Mouse (Mus musculus): Measurements from ENCODE around the gene Pecam1. TPM values are rescaled to one million over a fixed set of nuclear protein-coding genes. Genes with fewer than 3 reads are reported as not detected.
A peak's percentile ranks its signal among the peaks of the same experiment; 100 is the strongest.
"Not testable (repeated sequence)": the region's sequence is repeated elsewhere in the genome, so short reads cannot be mapped to it uniquely, and the experiment has no call there.

The Pecam1 gene
- polyA plus RNA-seq, 1 experiment from 2014 or later: 172 TPM

GRCm38 (mm10) chr11:106752103-106752502 lies 1.7 kb upstream of the Pecam1 start:
- Histone ChIP-seq H3K4me3 (ENCODE audit: low read depth, low read length) (no peak overlapping the region), H3K4me2 (replicated peaks; ENCODE audit: low read depth, low read length) (no peak overlapping the region), H3K27ac (ENCODE audit: low read length) (no peak overlapping the region), H3K4me1 (ENCODE audit: insufficient read depth, low read depth, low read length) (no peaks in the 10 kb centered on the region), H3K9me3 (ENCODE audit: low read length) (no peaks in the 10 kb centered on the region), H3K9ac (replicated peaks; ENCODE audit: low read depth) (no peak overlapping the region), H3K27me3 (replicated peaks; ENCODE audit: insufficient read depth, low read length) (no peaks in the 10 kb centered on the region), H3K36me3 (ENCODE audit: insufficient read depth, low read length) (no peaks in the 10 kb centered on the region)
- WGBS: 73% methylated on average over 7 of the region's 7 CpGs
- TF ChIP-seq EP300 (IDR thresholded peaks at IDR 0.05) (no peak), CTCF (IDR thresholded peaks at IDR 0.05) (no peak)
- ATAC-seq (peak; percentile 38), DNase-seq (ENCODE audit: low spot score) (peak; percentile 18)

GRCm38 (mm10) chr11:106751039-106752018 lies 901 bp upstream of the Pecam1 start, which contains the start of gene Milr1:
Gene Milr1 (plus strand): TSS chr11:106751226.
- H3K4me2 ChIP-seq (replicated peaks; ENCODE audit: low read depth, low read length): no peak within 1 kb of the TSS
- H3K4me1 ChIP-seq (ENCODE audit: insufficient read depth, low read depth, low read length): no peaks in the 10 kb centered on the region
- WGBS: 73% methylated on average over 17 of the region's 17 CpGs
- ATAC-seq: peak; percentile 30; the same call in 1 of the 2 replicates
- H3K9ac ChIP-seq (replicated peaks; ENCODE audit: low read depth): no peak within 1 kb of the TSS
- no peak within 1 kb of the TSS for H3K4me3 ChIP-seq (ENCODE audit: low read depth, low read length)
- H3K9me3 ChIP-seq (ENCODE audit: low read length): no peaks in the 10 kb centered on the region
- no peak within 1 kb of the TSS for H3K27ac ChIP-seq (ENCODE audit: low read length)
- DNase-seq (ENCODE audit: low spot score): peak; percentile 20
- H3K27me3 ChIP-seq (replicated peaks; ENCODE audit: insufficient read depth, low read length): no peaks in the 10 kb centered on the region
- no peaks in the 10 kb centered on the region for H3K36me3 ChIP-seq (ENCODE audit: insufficient read depth, low read length)
- TF ChIP-seq EP300 (IDR thresholded peaks at IDR 0.05): no peak
- TF ChIP-seq CTCF (IDR thresholded peaks at IDR 0.05): no peak

DNA sequence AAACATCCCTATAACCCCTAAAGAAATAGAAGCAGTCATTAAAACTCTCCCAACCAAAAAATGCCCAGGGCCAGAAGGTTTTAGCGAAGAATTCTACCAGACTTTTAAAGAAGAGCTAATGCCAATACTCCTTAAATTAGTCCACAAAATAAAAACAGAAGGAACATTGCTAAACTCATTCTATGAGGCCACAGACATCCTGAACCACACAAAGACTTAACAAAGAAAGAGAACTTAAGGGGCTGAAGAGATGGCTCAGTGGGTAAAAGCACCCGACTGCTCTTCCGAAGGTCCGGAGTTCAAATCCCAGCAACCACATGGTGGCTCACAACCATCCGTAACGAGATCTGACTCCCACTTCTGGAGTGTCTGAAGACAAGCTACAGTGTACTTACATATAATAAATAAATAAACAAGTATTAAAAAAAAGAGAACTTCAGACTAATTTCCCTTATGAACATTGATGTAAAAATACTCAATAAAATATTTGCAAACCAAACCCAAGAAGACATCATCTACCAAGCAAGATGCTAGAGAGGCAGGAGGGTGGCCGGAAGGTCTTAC lies 789 bp downstream of the Pecam1 start:
- 90% methylated on average over 7 of the region's 7 CpGs for WGBS
- not testable (repeated sequence) for H3K36me3 ChIP-seq (ENCODE audit: insufficient read depth, low read length); DNase-seq (ENCODE audit: low spot score); H3K9me3 ChIP-seq (ENCODE audit: low read length); ATAC-seq; H3K4me2 ChIP-seq (replicated peaks; ENCODE audit: low read depth, low read length); H3K4me3 ChIP-seq (ENCODE audit: low read depth, low read length); H3K27me3 ChIP-seq (replicated peaks; ENCODE audit: insufficient read depth, low read length); H3K27ac ChIP-seq (ENCODE audit: low read length); H3K4me1 ChIP-seq (ENCODE audit: insufficient read depth, low read depth, low read length); H3K9ac ChIP-seq (replicated peaks; ENCODE audit: low read depth)

GRCm38 (mm10) chr11:106744949-106745348 lies 5.5 kb downstream of the Pecam1 start:
- H3K4me3 ChIP-seq (ENCODE audit: low read depth, low read length): no peak overlapping the region
- no peaks in the 10 kb centered on the region for H3K27me3 ChIP-seq (replicated peaks; ENCODE audit: insufficient read depth, low read length)
- H3K4me2 ChIP-seq (replicated peaks; ENCODE audit: low read depth, low read length): no peak overlapping the region
- H3K9ac ChIP-seq (replicated peaks; ENCODE audit: low read depth): no peak overlapping the region
- TF ChIP-seq EP300 (IDR thresholded peaks at IDR 0.05) (no peak), CTCF (IDR thresholded peaks at IDR 0.05) (peak; percentile 53)
- DNase-seq (ENCODE audit: low spot score) (no peak), ATAC-seq (no peak)
- no peaks in the 10 kb centered on the region for H3K36me3 ChIP-seq (ENCODE audit: insufficient read depth, low read length)
- 87% methylated on average over 5 of the region's 5 CpGs for WGBS
- no peaks in the 10 kb centered on the region for H3K9me3 ChIP-seq (ENCODE audit: low read length)
- H3K4me1 ChIP-seq (ENCODE audit: insufficient read depth, low read depth, low read length): no peaks in the 10 kb centered on the region
- H3K27ac ChIP-seq (ENCODE audit: low read length): no peak overlapping the region

DNA sequence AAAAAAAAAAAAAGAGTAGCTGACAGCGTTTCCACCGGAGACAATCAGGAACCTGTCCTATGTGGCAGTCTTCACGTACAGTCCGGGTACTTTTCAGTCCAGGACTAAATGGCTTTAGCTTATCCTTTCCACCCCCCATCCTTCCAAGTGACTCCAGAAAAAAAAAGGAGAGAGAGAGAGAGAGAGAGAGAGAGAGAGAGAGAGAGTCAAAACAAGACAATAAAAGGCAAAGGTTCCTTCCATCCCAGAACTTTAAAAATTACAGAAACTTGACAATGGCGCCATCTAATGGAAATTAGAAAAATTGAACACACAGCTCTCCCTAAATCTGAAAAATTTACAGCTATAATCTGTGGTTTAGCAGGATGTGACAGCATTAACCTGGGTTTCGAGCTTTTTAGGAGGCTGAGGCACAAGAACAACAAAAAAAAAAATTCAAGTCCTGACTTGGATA lies 8.0 kb downstream of the Pecam1 start:
- Histone ChIP-seq H3K27ac (ENCODE audit: low read length) (no peak overlapping the region), H3K4me3 (ENCODE audit: low read depth, low read length) (no peak overlapping the region), H3K9ac (replicated peaks; ENCODE audit: low read depth) (no peak overlapping the region), H3K27me3 (replicated peaks; ENCODE audit: insufficient read depth, low read length) (no peaks in the 10 kb centered on the region), H3K4me1 (ENCODE audit: insufficient read depth, low read depth, low read length) (no peaks in the 10 kb centered on the region), H3K4me2 (replicated peaks; ENCODE audit: low read depth, low read length) (no peak overlapping the region), H3K9me3 (ENCODE audit: low read length) (no peaks in the 10 kb centered on the region), H3K36me3 (ENCODE audit: insufficient read depth, low read length) (no peaks in the 10 kb centered on the region)
- 22% methylated on average over 6 of the region's 6 CpGs for WGBS
- TF ChIP-seq CTCF (IDR thresholded peaks at IDR 0.05) (peak; percentile 71), EP300 (IDR thresholded peaks at IDR 0.05) (0 out of 2 replicates have a peak, but pooled peaks have one; percentile 9)
- DNase-seq (ENCODE audit: low spot score) (peak; percentile 81), ATAC-seq (peak; percentile 38)

GRCm38 (mm10) chr11:106741826-106742225 lies 8.6 kb downstream of the Pecam1 start:
- WGBS: 88% methylated on average over 3 of the region's 3 CpGs
- ATAC-seq: no peak

More at GRCm38 (mm10) chr11:106741826-106742225, 8.6 kb downstream of the Pecam1 start:
- Histone ChIP-seq H3K27me3 (replicated peaks; ENCODE audit: insufficient read depth, low read length) (no peaks in the 10 kb centered on the region), H3K4me1 (ENCODE audit: insufficient read depth, low read depth, low read length) (peaks cover 4% of the 10 kb centered on the region; the same call in 1 of the 2 replicates), H3K4me3 (ENCODE audit: low read depth, low read length) (no peak overlapping the region), H3K4me2 (replicated peaks; ENCODE audit: low read depth, low read length) (no peak overlapping the region), H3K9me3 (ENCODE audit: low read length) (no peaks in the 10 kb centered on the region), H3K36me3 (ENCODE audit: insufficient read depth, low read length) (no peaks in the 10 kb centered on the region), H3K9ac (replicated peaks; ENCODE audit: low read depth) (no peak overlapping the region), H3K27ac (ENCODE audit: low read length) (no peak overlapping the region)
- no peak for DNase-seq (ENCODE audit: low spot score)
- no peak for TF ChIP-seq EP300 (IDR thresholded peaks at IDR 0.05)
- TF ChIP-seq CTCF (IDR thresholded peaks at IDR 0.05): no peak

Data from lung, postnatal 0 days (tissue).